Mouse (Mus musculus) liver, postnatal 0 days (tissue): ENCODE data around the gene Efna5.

Experiments
- CTCF ChIP-seq: sonication (generic); IDR thresholded peaks from 2 replicates; pipeline ENCODE4 v1.5.1; 2016; ENCODE audit warnings: antibody characterized with exemption, low read depth
- EP300 ChIP-seq: IDR thresholded peaks from 2 replicates; pipeline ENCODE4 v1.6.1; 2016; ENCODE audit warnings: antibody characterized with exemption, low read depth, mild to moderate bottlenecking

DNA sequence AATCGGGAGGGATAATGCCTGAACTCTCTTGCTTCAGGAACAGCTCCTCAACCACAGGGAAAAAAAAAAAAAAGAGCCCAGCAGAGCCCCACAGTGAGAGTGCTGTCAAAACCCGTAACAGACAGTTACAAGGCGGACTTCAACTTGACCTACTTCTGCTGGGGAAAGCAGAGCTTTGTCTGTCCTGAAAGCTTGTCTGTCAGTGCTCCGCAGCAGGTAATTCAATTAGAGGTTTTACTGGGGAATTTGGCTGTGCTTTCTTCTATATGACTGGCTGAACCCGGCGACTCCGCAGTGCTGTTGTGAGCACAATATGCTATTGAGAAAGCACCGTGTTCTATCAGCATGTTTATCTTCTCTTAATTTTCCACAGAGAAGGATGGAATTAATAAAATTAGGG, 266.9 kb downstream of the Efna5 start:
- TF ChIP-seq CTCF (no peak), EP300 (no peak)
